Mouse (Mus musculus) limb, embryonic 14.5 days (tissue): ENCODE data around the gene Zfp599. TPM values are rescaled to one million over a fixed set of nuclear protein-coding genes. Genes with fewer than 3 reads are reported as not detected.
"Not testable (repeated sequence)": the region's sequence is repeated elsewhere in the genome, so short reads cannot be mapped to it uniquely, and the experiment has no call there.

ENCODE experiments used
- ATAC-seq: fragments of 200-750 bp; cut with Nextera tagmentation; 2 replicates; pipeline ENCODE4 v1.8.0; 2017; ENCODE audit warnings: low read depth, moderate number of reproducible peaks, moderate TSS enrichment; ENCODE audit not compliant: low FRiP score
- DNase-seq: peaks from one replicate; pipeline ENCODE4 v3.0.0-alpha.2; 2015; ENCODE audit warnings: low spot score
- H3K27ac ChIP-seq: fragments of 300-500 bp; sonication (generic); replicated peaks from 2 replicates; pipeline ENCODE4 v1.5.1; 2014; ENCODE audit warnings: low read depth, mild to moderate bottlenecking, low read length, moderate library complexity, mixed read lengths
- H3K27me3 ChIP-seq: fragments of 300-500 bp; sonication (generic); 2 replicates; pipeline ENCODE4 v1.6.1; 2014; ENCODE audit warnings: low read length, mixed read lengths; ENCODE audit not compliant: control insufficient read depth, insufficient read depth
- H3K36me3 ChIP-seq: fragments of 300-500 bp; sonication (generic); 2 replicates; pipeline ENCODE4 v1.6.1; 2014; ENCODE audit warnings: mild to moderate bottlenecking, low read length, moderate library complexity, mixed read lengths; ENCODE audit not compliant: control insufficient read depth, insufficient read depth
- H3K4me1 ChIP-seq: fragments of 300-500 bp; sonication (generic); 2 replicates; pipeline ENCODE4 v1.6.1; 2014; ENCODE audit warnings: antibody characterized with exemption, low read length, mixed read lengths; ENCODE audit not compliant: control insufficient read depth, insufficient read depth
- H3K4me2 ChIP-seq: fragments of 300-500 bp; sonication (generic); replicated peaks from 2 replicates; pipeline ENCODE4 v1.6.1; 2014; ENCODE audit warnings: low read depth, mild to moderate bottlenecking, low read length, moderate library complexity; ENCODE audit not compliant: severe bottlenecking
- H3K4me3 ChIP-seq: fragments of 300-500 bp; sonication (generic); replicated peaks from 2 replicates; pipeline ENCODE4 v1.5.1; 2014; ENCODE audit warnings: low read length
- H3K9ac ChIP-seq: fragments of 300-500 bp; sonication (generic); 2 replicates; pipeline ENCODE4 v1.6.1; 2014; ENCODE audit warnings: mild to moderate bottlenecking, low read depth, low read length, moderate library complexity; ENCODE audit not compliant: severe bottlenecking
- H3K9me3 ChIP-seq: fragments of 300-500 bp; sonication (generic); 2 replicates; pipeline ENCODE4 v1.6.1; 2016; ENCODE audit warnings: low read length; ENCODE audit not compliant: control insufficient read depth
- POLR2A ChIP-seq: fragments of 200-500 bp; IDR thresholded peaks from 2 replicates; pipeline ENCODE4 v1.8.0; 2012; ENCODE audit warnings: inconsistent platforms, mild to moderate bottlenecking, moderate library complexity, borderline replicate concordance; ENCODE audit not compliant: insufficient read depth, insufficient read length; ENCODE audit errors: extremely low read depth
- WGBS: fragments of 180-500 bp; shearing (Covaris S2); extraction: QIAGEN DNeasy Blood & Tissue Kit; methylation state at CpG from one replicate; pipeline ENCODE4 v1.1.7; 2014; 5-methylcytosine and 5-hydroxymethylcytosine counted together
- polyA plus RNA-seq, 2 experiments: library from polyadenylated mRNA; depleted of rRNA in 1 of 2; stranded (reverse) in 1 of 2; unstranded in 1 of 2; fragments of >200 nt; fragmentation: Nextera tagmentation in 1 of 2; extraction: Ambion mirVana in 1 of 2; gene quantifications; 2 replicates each; pipeline versions ENCODE4 v1.2.1 to v1.2.3; 2012 to 2014

Gene Zfp599
- polyA plus RNA-seq (2012; rRNA removed) (1.9 and 2.6 TPM in 2 replicates), polyA plus RNA-seq (2014; fragmentation: Nextera tagmentation; extraction: Ambion mirVana) (6.4 and 7.3 TPM in 2 replicates)

DNA sequence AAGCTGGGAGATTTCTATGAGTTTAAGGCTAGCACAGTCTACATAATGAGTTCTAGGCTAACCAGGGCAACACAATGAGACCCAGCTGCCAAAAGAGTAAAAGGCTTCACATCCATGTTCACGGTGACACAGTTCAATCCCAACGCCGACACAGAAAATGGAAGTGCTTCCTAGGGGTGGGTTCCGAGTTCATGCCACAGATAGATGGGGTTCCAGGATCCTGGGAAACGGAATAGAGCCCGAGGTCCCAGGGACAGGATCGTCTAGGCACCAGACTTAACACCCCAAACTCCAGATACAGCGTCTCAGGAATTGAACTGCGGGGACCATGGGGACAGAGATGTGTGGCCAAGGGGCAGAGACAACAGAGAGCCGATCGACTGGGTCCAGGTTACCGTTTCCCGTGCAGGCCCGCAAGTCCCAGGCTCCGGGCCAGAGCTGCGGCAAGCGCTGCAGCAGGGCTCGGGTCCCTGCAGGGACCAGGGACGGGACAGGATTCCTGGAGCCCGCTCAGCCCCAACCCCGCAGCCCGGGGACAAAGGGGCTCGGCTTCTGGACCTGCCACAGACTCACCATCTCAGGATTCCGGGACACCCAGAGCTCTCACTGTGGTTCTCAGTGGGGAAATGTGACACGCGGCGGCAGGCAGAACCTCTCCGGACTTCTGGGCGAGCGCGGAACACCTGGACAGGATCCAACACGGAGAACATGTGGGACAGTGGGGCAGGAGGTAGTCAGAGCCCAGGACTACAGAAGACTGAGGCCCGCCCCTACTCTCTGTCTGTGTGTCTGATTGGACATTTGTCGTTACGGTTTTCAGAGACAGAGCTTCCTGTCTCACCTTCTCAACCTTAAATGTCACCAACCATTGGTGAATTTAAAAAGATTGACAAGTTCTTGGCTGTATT is at the start of gene Zfp599:
Gene Zfp599, minus strand, starts transcription at position 712 of the 908 bp plus-strand sequence.
- Histone ChIP-seq H3K36me3 (peaks cover 25% of the 10 kb centered on the region), H3K9ac (peak within 1 kb of the TSS; percentile 83), H3K27ac (peak within 1 kb of the TSS; percentile 55), H3K27me3 (no peaks in the 10 kb centered on the region), H3K4me1 (no peaks in the 10 kb centered on the region), H3K4me2 (peak within 1 kb of the TSS; percentile 63), H3K4me3 (peak within 1 kb of the TSS; percentile 68), H3K9me3 (peaks cover 13% of the 10 kb centered on the region)
- under 1% methylated on average over 34 of the region's 35 CpGs for WGBS
- ATAC-seq (peak; percentile 96), DNase-seq (peak; percentile 87)
- peak; percentile 42; the same call in 1 of the 2 replicates for TF ChIP-seq POLR2A

DNA sequence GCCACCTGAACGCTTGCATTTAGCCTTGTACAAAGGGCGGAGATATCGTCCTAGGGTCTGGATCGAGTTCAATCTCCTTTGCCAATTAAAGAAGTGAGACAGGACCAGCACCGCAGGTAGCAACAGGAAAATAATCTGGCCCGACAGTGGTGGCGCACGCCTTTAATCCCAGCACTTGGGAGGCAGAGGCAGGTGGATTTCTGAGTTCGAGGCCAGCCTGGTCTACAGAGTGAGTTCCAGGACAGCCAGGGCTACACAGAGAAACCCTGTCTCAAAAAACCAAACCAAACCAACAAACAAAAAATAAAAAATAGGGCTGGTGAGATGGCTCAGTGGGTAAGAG is 48.2 kb upstream of the Zfp599 start:
- H3K36me3 ChIP-seq = peaks cover 25% of the 10 kb centered on the region
- H3K9me3 ChIP-seq, DNase-seq, H3K27me3 ChIP-seq, H3K4me1 ChIP-seq: not testable (repeated sequence)
- peak overlapping the region; percentile 98 for H3K4me3 ChIP-seq
- ATAC-seq = peak; percentile 36
- H3K9ac ChIP-seq = peak overlapping the region; percentile 99
- WGBS = 13% methylated on average over 9 of the region's 9 CpGs
- H3K27ac ChIP-seq = peak overlapping the region; percentile 71; the same call in 1 of the 2 replicates
- peak overlapping the region; percentile 85 for H3K4me2 ChIP-seq

DNA sequence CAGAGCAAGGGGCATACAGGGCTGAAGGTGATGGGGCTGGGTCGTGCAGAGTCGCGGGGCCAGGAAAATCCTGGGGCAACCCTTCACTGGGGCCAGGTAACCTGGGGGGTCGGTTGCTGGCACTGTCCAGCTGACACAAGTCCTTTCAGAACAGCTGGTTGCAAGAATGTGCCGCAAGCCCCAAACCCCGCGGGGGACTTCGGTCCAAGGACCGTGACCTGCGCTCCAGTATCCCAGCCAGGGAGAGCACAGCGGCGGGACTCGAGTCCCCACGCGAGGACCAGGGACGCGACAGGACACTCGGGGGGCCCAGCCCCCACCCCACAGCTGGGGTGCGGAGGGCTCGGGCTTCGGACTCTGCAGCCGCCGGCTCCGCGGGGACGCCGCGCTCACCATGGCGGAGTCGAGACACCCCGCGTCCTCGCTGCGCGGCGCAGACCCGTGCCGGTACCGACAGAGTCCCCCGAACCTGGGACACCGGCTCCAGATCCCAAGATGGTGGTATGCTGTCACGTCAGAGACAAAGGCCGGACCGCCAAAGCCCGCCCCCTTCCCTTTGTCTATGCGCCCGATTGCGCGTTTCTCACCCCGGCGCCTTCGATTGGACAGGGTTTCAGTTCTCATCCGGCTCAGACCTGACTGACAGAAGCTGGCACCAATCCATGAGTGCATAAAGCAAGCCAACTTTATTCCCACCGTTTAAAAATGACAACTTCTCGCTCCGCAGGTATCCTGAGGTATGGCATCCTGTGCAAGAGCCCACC is 47.6 kb upstream of the Zfp599 start, which contains the start of gene Zfp810:
Gene Zfp810, minus strand, starts transcription at position 493 of the 764 bp plus-strand sequence.
- WGBS = 0% methylated on average over 42 of the region's 56 CpGs
- 0 out of 2 replicates have a peak, but pooled peaks have one; percentile 21 for TF ChIP-seq POLR2A
- Histone ChIP-seq H3K27ac (peak within 1 kb of the TSS; percentile 71), H3K9me3 (0 out of 2 replicates have a peak, but pooled peaks cover 4% of the 10 kb centered on the region), H3K4me1 (peaks cover 6% of the 10 kb centered on the region; the same call in 1 of the 2 replicates), H3K9ac (peak within 1 kb of the TSS; percentile 99), H3K4me2 (peak within 1 kb of the TSS; percentile 85), H3K27me3 (no peaks in the 10 kb centered on the region), H3K4me3 (peak within 1 kb of the TSS; percentile 98), H3K36me3 (peaks cover 25% of the 10 kb centered on the region)
- DNase-seq = peak; percentile 98
- ATAC-seq = peak; percentile 100

DNA sequence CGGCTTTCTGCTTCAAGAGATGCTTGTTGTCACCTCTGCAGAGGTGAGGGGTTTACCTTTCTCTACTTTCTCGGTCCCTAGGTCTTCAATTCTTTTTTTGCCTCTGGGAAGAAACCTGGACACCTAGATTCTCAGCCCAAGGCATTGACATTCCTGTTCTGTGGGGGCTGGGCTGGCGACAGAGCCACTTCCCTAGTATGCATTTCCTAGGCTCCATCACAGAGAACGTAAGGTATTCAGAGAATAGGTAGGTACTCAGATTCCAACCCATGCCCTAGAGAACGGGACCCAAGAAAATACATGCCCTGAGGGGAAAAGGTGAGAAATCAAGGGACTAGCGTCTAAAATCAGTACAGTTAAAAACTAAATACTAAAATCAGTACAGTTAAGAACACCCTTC is 47.0 kb upstream of the Zfp599 start:
- 15% methylated on average over 6 of the region's 6 CpGs for WGBS
- H3K9ac ChIP-seq = peak overlapping the region; percentile 99
- H3K4me3 ChIP-seq = peak overlapping the region; percentile 98
- ATAC-seq (0 out of 2 replicates have a peak, but pooled peaks have one; percentile 9), DNase-seq (no peak)
- no peak for TF ChIP-seq POLR2A
- H3K4me1 ChIP-seq = peaks cover 6% of the 10 kb centered on the region; the same call in 1 of the 2 replicates
- H3K27me3 ChIP-seq = no peaks in the 10 kb centered on the region
- H3K9me3 ChIP-seq = 0 out of 2 replicates have a peak, but pooled peaks cover 4% of the 10 kb centered on the region
- H3K4me2 ChIP-seq = peak overlapping the region; percentile 85
- peaks cover 25% of the 10 kb centered on the region for H3K36me3 ChIP-seq
- peak overlapping the region; percentile 71 for H3K27ac ChIP-seq

DNA sequence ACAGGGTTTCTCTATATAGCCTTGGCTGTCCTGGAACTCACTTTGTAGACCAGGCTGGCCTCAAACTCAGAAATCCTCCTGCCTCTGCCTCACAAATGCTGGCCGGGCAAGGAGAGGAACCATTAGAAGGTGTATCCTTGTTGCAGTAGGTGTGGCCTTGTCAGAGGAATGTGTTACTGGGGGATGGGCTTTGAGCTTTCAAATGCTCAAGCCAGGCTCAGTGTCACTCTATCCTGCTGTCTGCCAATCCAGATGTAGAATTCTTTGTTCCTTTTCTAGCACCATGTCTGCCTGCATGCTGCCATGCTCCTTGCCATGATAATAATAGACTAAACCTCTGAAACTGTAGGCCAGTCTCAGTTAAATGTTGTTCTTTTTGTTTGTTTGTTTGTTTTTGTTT is 42.5 kb upstream of the Zfp599 start:
- ATAC-seq (no peak), DNase-seq (no peak)
- H3K4me2 ChIP-seq = no peak overlapping the region
- peaks cover 6% of the 10 kb centered on the region; the same call in 1 of the 2 replicates for H3K4me1 ChIP-seq
- H3K27me3 ChIP-seq = no peaks in the 10 kb centered on the region
- peaks cover 48% of the 10 kb centered on the region for H3K36me3 ChIP-seq
- 0 out of 2 replicates have a peak, but pooled peaks cover 4% of the 10 kb centered on the region for H3K9me3 ChIP-seq
- no peak overlapping the region for H3K4me3 ChIP-seq
- H3K9ac ChIP-seq = no peak overlapping the region
- 92% methylated on average over 1 of the region's 1 CpGs for whole genome bisulfite sequencing
- H3K27ac ChIP-seq = no peak overlapping the region
- no peak for TF ChIP-seq POLR2A
